In genomic region chr10:17795767-17796631, GRCm38 (mm10) we compare ENCODE assay signal across 8 mouse cellular contexts. TPM values are rescaled to one million over a fixed set of nuclear protein-coding genes. Genes with fewer than 3 reads are reported as not detected.
DNase-seq lines count a peak whose midpoint lies in the region; ATAC-seq lines count a peak whose summit lies in the region.

Gene Txlnb (plus strand): TSS chr10:17796226.

- DNase-seq in ES-CJ7 (ENCODE audit: low read depth, low spot score): peak; percentile 68
- DNase-seq in gastrocnemius, adult 18-20 months (ENCODE audit: low spot score): peak; percentile 78
- DNase-seq in hindbrain, embryonic 14.5 days (ENCODE audit: low spot score): peak; percentile 55
- peak; percentile 21 to 72 for DNase-seq in left cerebral cortex, postnatal 10 days (ENCODE audit: extremely low spot score in 1 of 2, low spot score in 2 of 2)
- DNase-seq in right cerebral cortex, postnatal 10 days (ENCODE audit: low spot score in 2 of 2): peak; percentile 56 to 60
- peak; percentile 77 for DNase-seq in yolk sac, embryonic 10.5 days (ENCODE audit: low spot score)

- H3K9me3 ChIP-seq in hindbrain, embryonic 14.5 days (ENCODE audit: control insufficient read depth, low read length): no peaks in the 10 kb centered on the region

- H3K4me1 ChIP-seq in brown adipose tissue, adult 24 weeks (ENCODE audit: control insufficient read depth, insufficient read depth, insufficient read length, low read length): peaks cover 8% of the 10 kb centered on the region
- H3K4me1 ChIP-seq in hindbrain, embryonic 14.5 days (replicated peaks; ENCODE audit: control insufficient read depth, insufficient read depth, low read length): peaks cover 6% of the 10 kb centered on the region; the same call in 1 of the 2 replicates

- no peaks in the 10 kb centered on the region for H3K36me3 ChIP-seq in hindbrain, embryonic 14.5 days (replicated peaks; ENCODE audit: control insufficient read depth, insufficient read depth)

- peak within 1 kb of the TSS; percentile 43 for H3K4me2 ChIP-seq in hindbrain, embryonic 14.5 days (replicated peaks)

- H3K9ac ChIP-seq in hindbrain, embryonic 14.5 days: peak within 1 kb of the TSS; percentile 32; the same call in 1 of the 2 replicates

- intact Hi-C loops in left cerebral cortex, postnatal 10 days (cut with DNase I): no loop called here

- no peaks in the 10 kb centered on the region for H3K27me3 ChIP-seq in hindbrain, embryonic 14.5 days (ENCODE audit: control insufficient read depth, insufficient read depth, low read length)

- 4% methylated on average over 13 of the region's 13 CpGs for WGBS in hindbrain, embryonic 14.5 days

- peak; percentile 86 for ATAC-seq in hindbrain, embryonic 14.5 days (ENCODE audit: low FRiP score)
- peak; percentile 92 for ATAC-seq in megakaryocyte, adult 5-6 weeks (ENCODE audit: poor library complexity, severe bottlenecking)

- H3K4me3 ChIP-seq in brown adipose tissue, adult 24 weeks (ENCODE audit: insufficient read depth, low read depth, low read length): peak within 1 kb of the TSS; percentile 51
- peak within 1 kb of the TSS; percentile 10 for H3K4me3 ChIP-seq in hindbrain, embryonic 14.5 days (replicated peaks; ENCODE audit: low read length)

- H3K27ac ChIP-seq in brown adipose tissue, adult 24 weeks (replicated peaks; ENCODE audit: low read depth, low read length): peak within 1 kb of the TSS; percentile 79
- peak within 1 kb of the TSS; percentile 51 for H3K27ac ChIP-seq in hindbrain, embryonic 14.5 days

RNA-seq across cellular contexts. Expression of gene Txlnb, which starts in this region (rescaled TPM):
- polyA plus RNA-seq in brown adipose tissue, adult 24 weeks (2012; ENCODE audit: insufficient read depth, insufficient read length, missing spikeins): 12.1 and 13.1 TPM in 2 replicates
- total RNA-seq in gastrocnemius, adult 18-20 months (2021): 100 to 1,000 TPM; 386 to 405 TPM
- 1.6 and 1.9 TPM in 2 replicates for polyA plus RNA-seq in hindbrain, embryonic 14.5 days (2014; fragmentation: Nextera tagmentation; extraction: Ambion mirVana)
- under 1 TPM; 0.18 to 0.21 TPM for total RNA-seq in left cerebral cortex, postnatal 10 days (2021)
- 0.02 and 0.30 TPM in 2 replicates for total RNA-seq in megakaryocyte, adult 5-6 weeks (2015)
- total RNA-seq in megakaryocyte, adult 5-6 weeks (2017): 0.26 TPM in 1 of 2 replicates, not detected in the other

Comparison
In these comparisons a context has a peak if more than half of its experiments do, and no peak if none do; other contexts are left out.
1. Peak in every context shown above with its lines: DNase-seq, ATAC-seq, H3K4me3 ChIP-seq and H3K27ac ChIP-seq.
2. RNA of gene Txlnb (total RNA-seq): 386 to 405 TPM in gastrocnemius, adult 18-20 months; 0.02 to 0.30 TPM in megakaryocyte, adult 5-6 weeks and 0.18 to 0.21 TPM in left cerebral cortex, postnatal 10 days; every median in the first group is over 100 times any median in the second.
3. Peak in DNase-seq in left cerebral cortex, postnatal 10 days; RNA of the gene not detected or under 1 TPM.
4. Peak in ATAC-seq in megakaryocyte, adult 5-6 weeks; RNA of the gene not detected or under 1 TPM.